Mouse (Mus musculus): ENCODE data around the gene Gm11627.

Gene Gm11627

GRCm38 (mm10) chr11:102578341-102579118, 731 bp downstream of the Gm11627 start:
- ChIA-PET CTCF (interaction anchor here (0.6 to 3.5 kb wide), 18 partner anchors 9 to 242 kb away, joined by 3 to 23 read pairs (median 4); partner anchors contain the start of genes Ccdc43 (in 1 of the 4) and Gpatch8 (in 1 of the 4)), POLR2A (interaction anchor here (0.5 to 3.7 kb wide), 27 partner anchors 8 to 638 kb away, joined by 3 to 23 read pairs (median 4); partner anchors contain the start of genes Fzd2 (in 2 of the 4), Gpatch8 (in 1 of the 4) and Slc25a39 (in 1 of the 4))

GRCm38 (mm10) chr11:102576050-102576754, 3.1 kb downstream of the Gm11627 start:
- POLR2A ChIA-PET: interaction anchor here in 2 of 4 experiments (1.3 to 2.0 kb wide), 5 partner anchors 10 to 89 kb away, joined by 4 to 11 read pairs (median 5); partner anchors contain the start of gene Gpatch8 (in 1 of the 2)
- CTCF ChIA-PET: interaction anchor here in 2 of 4 experiments (0.6 to 1.8 kb wide), 2 partner anchors 10 to 24 kb away, joined by 3 to 8 read pairs; no protein-coding TSS in a partner anchor

GRCm38 (mm10) chr11:102575034-102575433, 4.2 kb downstream of the Gm11627 start:
- ChIA-PET CTCF (no interaction called here), POLR2A (interaction anchor here in 1 of 4 experiments (0.7 to 1.4 kb wide), 2 partner anchors 12 to 115 kb away, joined by 3 to 7 read pairs; no protein-coding TSS in a partner anchor)

GRCm38 (mm10) chr11:102572866-102573663, 6.2 kb downstream of the Gm11627 start:
- POLR2A ChIA-PET: interaction anchor here (0.6 to 1.5 kb wide), 24 partner anchors 9 to 310 kb away, joined by 3 to 7 read pairs (median 3); partner anchors contain the start of gene Gpatch8 (in 1 of the 4)
- CTCF ChIA-PET: interaction anchor here (0.5 to 2.3 kb wide), 74 partner anchors 8 to 1274 kb away, joined by 3 to 27 read pairs (median 4); partner anchors contain the start of genes Fzd2 (in 2 of the 4), Fam171a2 (in 1 of the 4) and Gpatch8 (in 1 of the 4)

GRCm38 (mm10) chr11:102568756-102569377, 10.4 kb downstream of the Gm11627 start:
- ChIA-PET POLR2A (interaction anchor here in 1 of 4 experiments (0.8 to 1.2 kb wide), 3 partner anchors 9 to 121 kb away, joined by 3 to 7 read pairs (median 3); partner anchors contain the start of gene Fam171a2), CTCF (interaction anchor here in 2 of 4 experiments (0.5 to 1.8 kb wide), 4 partner anchors 25 to 138 kb away, joined by 3 to 6 read pairs (median 4); partner anchors contain the start of gene Grn (in 1 of the 2))

GRCm38 (mm10) chr11:102568191-102568590, 11.1 kb downstream of the Gm11627 start:
- CTCF ChIA-PET: interaction anchor here in 3 of 4 experiments (0.5 to 1.8 kb wide), 12 partner anchors 10 to 565 kb away, joined by 3 to 6 read pairs (median 3); partner anchors contain the start of genes Fam171a2 (in 1 of the 3), Gm11627 (in 1 of the 3) and Grn (in 1 of the 3)
- POLR2A ChIA-PET: interaction anchor here in 1 of 4 experiments (0.6 to 1.6 kb wide), 8 partner anchors 10 to 121 kb away, joined by 3 to 8 read pairs (median 4); partner anchors contain the start of genes Fam171a2 and Gpatch8

- ChIA-PET CTCF (interaction anchor here (0.6 to 1.8 kb wide), 12 partner anchors 10 to 137 kb away, joined by 3 to 6 read pairs (median 3); partner anchors contain the start of genes Fam171a2 (in 1 of the 4), Gm11627 (in 1 of the 4) and Grn (in 1 of the 4)), POLR2A (interaction anchor here in 3 of 4 experiments (0.7 to 1.6 kb wide), 10 partner anchors 10 to 275 kb away, joined by 3 to 8 read pairs (median 4); partner anchors contain the start of gene Gpatch8 (in 1 of the 3))
Measured at GRCm38 (mm10) chr11:102567723-102568122, 11.5 kb downstream of the Gm11627 start.

- CTCF ChIA-PET: interaction anchor here in 3 of 4 experiments (0.6 to 1.8 kb wide), 9 partner anchors 15 to 137 kb away, joined by 3 to 6 read pairs (median 3); partner anchors contain the start of genes Fam171a2 (in 1 of the 3) and Grn (in 1 of the 3)
- POLR2A ChIA-PET: interaction anchor here in 3 of 4 experiments (0.7 to 1.6 kb wide), 8 partner anchors 10 to 274 kb away, joined by 3 to 8 read pairs (median 4); partner anchors contain the start of gene Gpatch8 (in 1 of the 3)
Measured at GRCm38 (mm10) chr11:102567157-102567556, 12.1 kb downstream of the Gm11627 start.

- ChIA-PET CTCF (interaction anchor here in 3 of 4 experiments (0.7 to 1.0 kb wide), 3 partner anchors 21 to 118 kb away, joined by 3 to 5 read pairs (median 4); no protein-coding TSS in a partner anchor), POLR2A (interaction anchor here (0.6 to 2.3 kb wide), 9 partner anchors 10 to 551 kb away, joined by 3 to 13 read pairs (median 3); partner anchors contain the start of genes Fzd2 (in 2 of the 4) and Gpatch8 (in 1 of the 4))
Measured at GRCm38 (mm10) chr11:102566290-102566689, 13.0 kb downstream of the Gm11627 start.

- ChIA-PET POLR2A (interaction anchor here in 3 of 4 experiments (0.6 to 2.3 kb wide), 9 partner anchors 9 to 157 kb away, joined by 3 to 13 read pairs (median 3); partner anchors contain the start of genes Fzd2 (in 2 of the 3), Gm11627 (in 1 of the 3) and Gpatch8 (in 1 of the 3)), CTCF (interaction anchor here in 2 of 4 experiments (0.7 to 1.0 kb wide), 3 partner anchors 22 to 154 kb away, joined by 4 to 5 read pairs (median 4); no protein-coding TSS in a partner anchor)
Measured at GRCm38 (mm10) chr11:102565741-102566140, 13.5 kb downstream of the Gm11627 start.

- ChIA-PET CTCF (interaction anchor here (0.6 to 1.7 kb wide), 7 partner anchors 8 to 171 kb away, joined by 3 to 5 read pairs (median 4); no protein-coding TSS in a partner anchor), POLR2A (interaction anchor here in 3 of 4 experiments (0.6 to 2.3 kb wide), 13 partner anchors 8 to 637 kb away, joined by 3 to 13 read pairs (median 3); partner anchors contain the start of genes Gm11627 (in 1 of the 3) and Gpatch8 (in 1 of the 3))
Measured at GRCm38 (mm10) chr11:102564952-102565671, 14.1 kb downstream of the Gm11627 start.

GRCm38 (mm10) chr11:102558704-102559103, 20.6 kb downstream of the Gm11627 start:
- ChIA-PET POLR2A (interaction anchor here in 1 of 4 experiments (0.7 to 2.6 kb wide), 6 partner anchors 10 to 165 kb away, joined by 3 to 10 read pairs (median 4); partner anchors contain the start of gene Slc25a39), CTCF (interaction anchor here in 3 of 4 experiments (0.5 to 1.1 kb wide), 4 partner anchors 9 to 420 kb away, joined by 3 to 4 read pairs (median 4); no protein-coding TSS in a partner anchor)

- ChIA-PET CTCF (interaction anchor here in 1 of 4 experiments (0.6 to 1.1 kb wide), 4 partner anchors 18 to 981 kb away, joined by 3 to 7 read pairs (median 5); no protein-coding TSS in a partner anchor), POLR2A (interaction anchor here (0.6 to 2.6 kb wide), 29 partner anchors 8 to 744 kb away, joined by 3 to 13 read pairs (median 4); partner anchors contain the start of genes BC030867 (in 1 of the 4), Fzd2 (in 1 of the 4), Gm11627 (in 1 of the 4) and Grn (in 1 of the 4))
Measured at GRCm38 (mm10) chr11:102557386-102557785, 21.9 kb downstream of the Gm11627 start.

- POLR2A ChIA-PET: interaction anchor here (0.6 to 2.6 kb wide), 36 partner anchors 9 to 743 kb away, joined by 3 to 13 read pairs (median 4); partner anchors contain the start of genes BC030867 (in 1 of the 4), Fzd2 (in 1 of the 4), Gm11627 (in 1 of the 4) and Grn (in 1 of the 4)
- CTCF ChIA-PET: interaction anchor here in 2 of 4 experiments (0.5 to 1.1 kb wide), 9 partner anchors 16 to 981 kb away, joined by 3 to 7 read pairs (median 4); partner anchors contain the start of gene Gm11627 (in 1 of the 2)
Measured at GRCm38 (mm10) chr11:102556716-102557074, 22.6 kb downstream of the Gm11627 start.
